Mouse (Mus musculus): ENCODE measurements around the gene Ulk3.
A peak's percentile ranks its signal among the peaks of the same experiment; 100 is the strongest.

Gene Ulk3

GRCm38 (mm10) chr9:57644944-57645893, 56.0 kb downstream of the Ulk3 start:
- DNase-seq, result peak; percentile 100
